Mouse (Mus musculus) limb, embryonic 14.5 days (tissue): ENCODE data around the gene Fam83g. TPM values are rescaled to one million over a fixed set of nuclear protein-coding genes. Genes with fewer than 3 reads are reported as not detected.

Source experiments
- ATAC-seq: fragments of 200-750 bp; cut with Nextera tagmentation; 2 replicates; pipeline ENCODE4 v1.8.0; 2017; ENCODE audit warnings: low read depth, moderate number of reproducible peaks, moderate TSS enrichment; ENCODE audit not compliant: low FRiP score
- DNase-seq: peaks from one replicate; pipeline ENCODE4 v3.0.0-alpha.2; 2015; ENCODE audit warnings: low spot score
- H3K27ac ChIP-seq: fragments of 300-500 bp; sonication (generic); replicated peaks from 2 replicates; pipeline ENCODE4 v1.5.1; 2014; ENCODE audit warnings: low read depth, mild to moderate bottlenecking, low read length, moderate library complexity, mixed read lengths
- H3K27me3 ChIP-seq: fragments of 300-500 bp; sonication (generic); 2 replicates; pipeline ENCODE4 v1.6.1; 2014; ENCODE audit warnings: low read length, mixed read lengths; ENCODE audit not compliant: control insufficient read depth, insufficient read depth
- H3K36me3 ChIP-seq: fragments of 300-500 bp; sonication (generic); 2 replicates; pipeline ENCODE4 v1.6.1; 2014; ENCODE audit warnings: mild to moderate bottlenecking, low read length, moderate library complexity, mixed read lengths; ENCODE audit not compliant: control insufficient read depth, insufficient read depth
- H3K4me1 ChIP-seq: fragments of 300-500 bp; sonication (generic); 2 replicates; pipeline ENCODE4 v1.6.1; 2014; ENCODE audit warnings: antibody characterized with exemption, low read length, mixed read lengths; ENCODE audit not compliant: control insufficient read depth, insufficient read depth
- H3K4me2 ChIP-seq: fragments of 300-500 bp; sonication (generic); replicated peaks from 2 replicates; pipeline ENCODE4 v1.6.1; 2014; ENCODE audit warnings: low read depth, mild to moderate bottlenecking, low read length, moderate library complexity; ENCODE audit not compliant: severe bottlenecking
- H3K4me3 ChIP-seq: fragments of 300-500 bp; sonication (generic); replicated peaks from 2 replicates; pipeline ENCODE4 v1.5.1; 2014; ENCODE audit warnings: low read length
- H3K9ac ChIP-seq: fragments of 300-500 bp; sonication (generic); 2 replicates; pipeline ENCODE4 v1.6.1; 2014; ENCODE audit warnings: mild to moderate bottlenecking, low read depth, low read length, moderate library complexity; ENCODE audit not compliant: severe bottlenecking
- H3K9me3 ChIP-seq: fragments of 300-500 bp; sonication (generic); 2 replicates; pipeline ENCODE4 v1.6.1; 2016; ENCODE audit warnings: low read length; ENCODE audit not compliant: control insufficient read depth
- POLR2A ChIP-seq: fragments of 200-500 bp; IDR thresholded peaks from 2 replicates; pipeline ENCODE4 v1.8.0; 2012; ENCODE audit warnings: inconsistent platforms, mild to moderate bottlenecking, moderate library complexity, borderline replicate concordance; ENCODE audit not compliant: insufficient read depth, insufficient read length; ENCODE audit errors: extremely low read depth
- WGBS: fragments of 180-500 bp; shearing (Covaris S2); extraction: QIAGEN DNeasy Blood & Tissue Kit; methylation state at CpG from one replicate; pipeline ENCODE4 v1.1.7; 2014; 5-methylcytosine and 5-hydroxymethylcytosine counted together
- polyA plus RNA-seq, 2 experiments: library from polyadenylated mRNA; depleted of rRNA in 1 of 2; stranded (reverse) in 1 of 2; unstranded in 1 of 2; fragments of >200 nt; fragmentation: Nextera tagmentation in 1 of 2; extraction: Ambion mirVana in 1 of 2; gene quantifications; 2 replicates each; pipeline versions ENCODE4 v1.2.1 to v1.2.3; 2012 to 2014

Fam83g gene
- polyA plus RNA-seq, 2 experiments: 2.1 to 2.8 TPM

- Histone ChIP-seq H3K4me1 (peaks cover 19% of the 10 kb centered on the region), H3K36me3 (no peaks in the 10 kb centered on the region), H3K9ac (no peak overlapping the region), H3K4me3 (no peak overlapping the region), H3K9me3 (no peaks in the 10 kb centered on the region), H3K4me2 (no peak overlapping the region), H3K27me3 (no peaks in the 10 kb centered on the region), H3K27ac (no peak overlapping the region)
- no peak for TF ChIP-seq POLR2A
- DNase-seq (no peak), ATAC-seq (no peak)
- WGBS: 57% methylated on average over 19 of the region's 19 CpGs
These were observed 12.0 kb upstream of the Fam83g start for GRCm38 (mm10) chr11:61671781-61672383.

GRCm38 (mm10) chr11:61673686-61674085 is 10.2 kb upstream of the Fam83g start:
- Histone ChIP-seq H3K4me1 (peaks cover 19% of the 10 kb centered on the region), H3K27ac (no peak overlapping the region)
- TF ChIP-seq POLR2A: no peak

GRCm38 (mm10) chr11:61674151-61674838 is 9.6 kb upstream of the Fam83g start:
- ATAC-seq (0 out of 2 replicates have a peak, but pooled peaks have one; percentile 14), DNase-seq (no peak)
- 26% methylated on average over 18 of the region's 19 CpGs for WGBS
- H3K4me2 ChIP-seq: 0 out of 2 replicates have a peak overlapping the region, but pooled peaks have one; percentile 19
- H3K9ac ChIP-seq: no peak overlapping the region
- TF ChIP-seq POLR2A: no peak
- H3K27ac ChIP-seq: no peak overlapping the region
- H3K27me3 ChIP-seq: no peaks in the 10 kb centered on the region
- H3K9me3 ChIP-seq: no peaks in the 10 kb centered on the region
- H3K36me3 ChIP-seq: no peaks in the 10 kb centered on the region
- H3K4me3 ChIP-seq: no peak overlapping the region
- H3K4me1 ChIP-seq: peaks cover 19% of the 10 kb centered on the region

More at GRCm38 (mm10) chr11:61673686-61674085, 10.2 kb upstream of the Fam83g start:
- no peaks in the 10 kb centered on the region for H3K9me3 ChIP-seq
- no peaks in the 10 kb centered on the region for H3K27me3 ChIP-seq
- WGBS: 32% methylated on average over 7 of the region's 8 CpGs
- DNase-seq: no peak
- H3K9ac ChIP-seq: no peak overlapping the region
- no peak overlapping the region for H3K4me3 ChIP-seq
- no peak for ATAC-seq
- no peaks in the 10 kb centered on the region for H3K36me3 ChIP-seq
- no peak overlapping the region for H3K4me2 ChIP-seq

GRCm38 (mm10) chr11:61674839-61675159 is 9.1 kb upstream of the Fam83g start:
- 0 out of 2 replicates have a peak overlapping the region, but pooled peaks have one; percentile 19 for H3K4me2 ChIP-seq
- TF ChIP-seq POLR2A: no peak
- H3K4me1 ChIP-seq: peaks cover 19% of the 10 kb centered on the region
- WGBS: 7% methylated on average over 8 of the region's 8 CpGs
- H3K9me3 ChIP-seq: no peaks in the 10 kb centered on the region
- no peak overlapping the region for H3K4me3 ChIP-seq
- peak; percentile 20; the same call in 1 of the 2 replicates for ATAC-seq
- DNase-seq: peak; percentile 66
- H3K36me3 ChIP-seq: no peaks in the 10 kb centered on the region
- H3K9ac ChIP-seq: no peak overlapping the region
- no peak overlapping the region for H3K27ac ChIP-seq
- no peaks in the 10 kb centered on the region for H3K27me3 ChIP-seq

- 18% methylated on average over 2 of the region's 2 CpGs for WGBS
- Histone ChIP-seq H3K27ac (no peak overlapping the region), H3K4me1 (peaks cover 19% of the 10 kb centered on the region), H3K27me3 (no peaks in the 10 kb centered on the region), H3K36me3 (no peaks in the 10 kb centered on the region), H3K9me3 (no peaks in the 10 kb centered on the region), H3K9ac (no peak overlapping the region), H3K4me2 (no peak overlapping the region), H3K4me3 (no peak overlapping the region)
- DNase-seq (no peak), ATAC-seq (no peak)
- TF ChIP-seq POLR2A: no peak
These were observed 8.6 kb upstream of the Fam83g start for GRCm38 (mm10) chr11:61675332-61675731.
